Mouse (Mus musculus) cerebellum, adult 2 months (tissue): Measurements from ENCODE around the gene Tac4.

ENCODE experiments used
- CTCF ChIP-seq: fragments of 200-500 bp; IDR thresholded peaks from 2 replicates; pipeline ENCODE4 v1.5.1; 2011; ENCODE audit warnings: low read depth, mild to moderate bottlenecking, control low read depth, low read length, moderate library complexity, borderline replicate concordance; ENCODE audit not compliant: insufficient read depth
- POLR2A ChIP-seq: fragments of 200-500 bp; IDR thresholded peaks from 2 replicates; pipeline ENCODE4 v1.6.1; 2011; ENCODE audit warnings: low read length, control low read depth, borderline replicate concordance; ENCODE audit not compliant: insufficient read depth

GRCm38 (mm10) chr11:95245456-95245855 is 15.9 kb upstream of the Tac4 start:
- no peak for TF ChIP-seq CTCF
- no peak for TF ChIP-seq POLR2A
